Mouse (Mus musculus): ENCODE results near the gene L3mbtl4.

The L3mbtl4 gene

GRCm38 (mm10) chr17:68666528-68666927, 392.9 kb downstream of the L3mbtl4 start:
- no peak for DNase-seq

- no peak for DNase-seq
These were observed 398.5 kb downstream of the L3mbtl4 start for GRCm38 (mm10) chr17:68672088-68672504.

- DNase-seq = no peak
These were observed 437.1 kb downstream of the L3mbtl4 start for GRCm38 (mm10) chr17:68710701-68711100.

- no peak for DNase-seq
These were observed 437.8 kb downstream of the L3mbtl4 start for GRCm38 (mm10) chr17:68711350-68711749.

- no peak for DNase-seq
These were observed 474.7 kb downstream of the L3mbtl4 start for GRCm38 (mm10) chr17:68748296-68748695.

GRCm38 (mm10) chr17:68750513-68750912, 476.9 kb downstream of the L3mbtl4 start:
- DNase-seq = no peak

GRCm38 (mm10) chr17:68753112-68753511, 479.5 kb downstream of the L3mbtl4 start:
- DNase-seq = peak; percentile 29 to 38

- no peak for DNase-seq
These were observed 481.2 kb downstream of the L3mbtl4 start for GRCm38 (mm10) chr17:68754789-68755188.

GRCm38 (mm10) chr17:68758428-68758827, 484.8 kb downstream of the L3mbtl4 start:
- DNase-seq = no peak

- no peak for DNase-seq
These were observed 485.3 kb downstream of the L3mbtl4 start for GRCm38 (mm10) chr17:68758936-68759335.

GRCm38 (mm10) chr17:68759978-68760377, 486.4 kb downstream of the L3mbtl4 start:
- no peak for DNase-seq

- DNase-seq = peak; percentile 30 to 45
These were observed 490.8 kb downstream of the L3mbtl4 start for GRCm38 (mm10) chr17:68764329-68764880.

GRCm38 (mm10) chr17:68769561-68769960, 496.0 kb downstream of the L3mbtl4 start:
- no peak for DNase-seq

- peak; percentile 13 to 33 for DNase-seq
These were observed 497.6 kb downstream of the L3mbtl4 start for GRCm38 (mm10) chr17:68771046-68771750.

GRCm38 (mm10) chr17:68793741-68794140, 520.1 kb downstream of the L3mbtl4 start:
- DNase-seq = no peak

- DNase-seq = no peak
These were observed 552.7 kb downstream of the L3mbtl4 start, which contains the start of gene Tmem200c for GRCm38 (mm10) chr17:68826323-68826722. Tmem200c (plus strand) TSS chr17:68826623.

Measured in cerebellum, postnatal 36 days (tissue).